Mouse (Mus musculus): ENCODE data around the gene Evi5. TPM values are rescaled to one million over a fixed set of nuclear protein-coding genes. Genes with fewer than 3 reads are reported as not detected.

Evi5 gene
- total and polyA plus RNA-seq, 3 experiments, result 4.6 to 8.4 TPM; not detected in 1

GRCm38 (mm10) chr5:107855546-107855945 lies 19.4 kb downstream of the Evi5 start:
- Histone ChIP-seq H3K27me3 (ENCODE audit: control insufficient read depth in 1 of 2, insufficient read depth in 2 of 2, low read length in 2 of 2) (no peaks in the 10 kb centered on the region), H3K4me1 (ENCODE audit: control insufficient read depth in 1 of 2, insufficient read depth in 2 of 2, low read length in 2 of 2) (peaks cover 4 to 5% of the 10 kb centered on the region in 2 experiments; a peak in 1 of 4 replicates), H3K4me3 (ENCODE audit: control insufficient read depth in 1 of 2, insufficient read depth in 1 of 2, low read depth in 2 of 2, low read length in 2 of 2) (no peak overlapping the region), H3K9me3 (replicated peaks; ENCODE audit: insufficient read depth, low read length) (no peaks in the 10 kb centered on the region), H3K36me3 (ENCODE audit: control insufficient read depth in 1 of 2, insufficient read depth in 2 of 2, low read length in 2 of 2) (peaks cover 0 to 6% of the 10 kb centered on the region in 2 experiments; a peak in 2 of 4 replicates), H3K79me2 (ENCODE audit: control insufficient read depth, insufficient read depth, low read length, poor library complexity) (no peaks in the 10 kb centered on the region; the same call in 1 of the 2 replicates), H3K27ac (ENCODE audit: control insufficient read depth, low read depth, low read length) (no peak overlapping the region), H3K9ac (ENCODE audit: control insufficient read depth, low read depth, low read length, poor library complexity, severe bottlenecking) (no peak overlapping the region)
- no peak for TF ChIP-seq NELFE (IDR thresholded peaks at IDR 0.05; ENCODE audit: low read depth, low read length)
- no peak for TF ChIP-seq MYC (IDR thresholded peaks at IDR 0.05; ENCODE audit: low read depth, low read length)
- TF ChIP-seq BHLHE40 (IDR thresholded peaks at IDR 0.05; ENCODE audit: borderline replicate concordance, low read depth, low read length), result no peak
- no peak for TF ChIP-seq KAT2A (conservative IDR thresholded peaks at IDR 0.05; ENCODE audit: low read depth, low read length)
- no peak for TF ChIP-seq NRF1 (IDR thresholded peaks at IDR 0.05; ENCODE audit: insufficient read depth, low read depth, low read length, poor library complexity, severe bottlenecking)
- DNase-seq (ENCODE audit: low read depth, low spot score), result no peak

DNA sequence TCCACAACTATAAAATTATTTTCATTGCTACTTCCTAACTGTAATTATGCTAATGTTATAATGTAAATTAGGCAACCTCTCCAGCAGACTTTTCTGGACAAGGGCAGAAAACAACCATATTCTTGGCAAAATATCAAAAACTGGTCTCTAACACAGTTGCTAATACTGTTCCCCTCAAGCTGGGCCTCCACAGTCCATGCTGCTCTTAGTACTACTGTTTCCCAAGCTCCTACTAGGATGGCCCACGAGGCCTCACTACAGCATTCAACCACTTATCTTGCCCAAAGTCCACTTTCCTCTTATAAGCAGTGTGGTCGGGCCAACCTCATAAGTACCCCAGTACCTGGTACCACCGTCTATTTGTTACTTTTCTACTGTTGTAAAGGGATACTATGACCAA lies 20.4 kb downstream of the Evi5 start:
- H3K79me2 ChIP-seq (ENCODE audit: control insufficient read depth, insufficient read depth, low read length, poor library complexity), result no peaks in the 10 kb centered on the region; the same call in 1 of the 2 replicates
- no peaks in the 10 kb centered on the region for H3K27me3 ChIP-seq (ENCODE audit: control insufficient read depth in 1 of 2, insufficient read depth in 2 of 2, low read length in 2 of 2)
- H3K9ac ChIP-seq (ENCODE audit: control insufficient read depth, low read depth, low read length, poor library complexity, severe bottlenecking), result no peak overlapping the region
- H3K4me3 ChIP-seq (ENCODE audit: control insufficient read depth in 1 of 2, insufficient read depth in 1 of 2, low read depth in 2 of 2, low read length in 2 of 2), result no peak overlapping the region
- peaks cover 4 to 5% of the 10 kb centered on the region in 2 experiments; a peak in 1 of 4 replicates for H3K4me1 ChIP-seq (ENCODE audit: control insufficient read depth in 1 of 2, insufficient read depth in 2 of 2, low read length in 2 of 2)
- H3K36me3 ChIP-seq (ENCODE audit: control insufficient read depth in 1 of 2, insufficient read depth in 2 of 2, low read length in 2 of 2), result peaks cover 0 to 6% of the 10 kb centered on the region in 2 experiments; a peak in 2 of 4 replicates
- no peaks in the 10 kb centered on the region for H3K9me3 ChIP-seq (replicated peaks; ENCODE audit: insufficient read depth, low read length)
- H3K27ac ChIP-seq (ENCODE audit: control insufficient read depth, low read depth, low read length), result no peak overlapping the region
- TF ChIP-seq CTCF (IDR thresholded peaks at IDR 0.05 in 2 of 3, conservative IDR thresholded peaks at IDR 0.05 in 1 of 3; ENCODE audit: control insufficient read depth in 1 of 3, insufficient read depth in 1 of 3, low read depth in 2 of 3, low read length in 3 of 3, poor library complexity in 1 of 3, severe bottlenecking in 1 of 3) (no peak), GATA1 (IDR thresholded peaks at IDR 0.05; ENCODE audit: low read depth, low read length) (no peak), ETS1 (IDR thresholded peaks at IDR 0.05; ENCODE audit: low read depth, low read length) (no peak), RCOR1 (IDR thresholded peaks at IDR 0.05; ENCODE audit: low read depth, low read length) (no peak), POLR2AphosphoS2 (IDR thresholded peaks at IDR 0.05; ENCODE audit: low read length) (no peak), JUND (IDR thresholded peaks at IDR 0.05; ENCODE audit: low read depth, low read length) (no peak), MAFK (IDR thresholded peaks at IDR 0.05; ENCODE audit: borderline replicate concordance, low read depth, low read length) (no peak), MYB (IDR thresholded peaks at IDR 0.05; ENCODE audit: low read depth, low read length) (no peak), KAT2A (conservative IDR thresholded peaks at IDR 0.05; ENCODE audit: low read depth, low read length) (no peak), MYC (IDR thresholded peaks at IDR 0.05; ENCODE audit: low read depth, low read length) (no peak), ZNF384 (IDR thresholded peaks at IDR 0.05; ENCODE audit: low read depth, low read length) (no peak), POLR2AphosphoS5 (IDR thresholded peaks at IDR 0.05; ENCODE audit: borderline replicate concordance, low read depth, low read length) (no peak), UBTF (IDR thresholded peaks at IDR 0.05; ENCODE audit: borderline replicate concordance, insufficient read depth, low read depth, low read length) (no peak), MXI1 (IDR thresholded peaks at IDR 0.05; ENCODE audit: low read depth, low read length) (no peak), POLR2A (IDR thresholded peaks at IDR 0.05; ENCODE audit: control insufficient read depth in 1 of 2, insufficient read depth in 1 of 2, low read depth in 1 of 2, low read length in 2 of 2, poor library complexity in 1 of 2) (no peak), NRF1 (IDR thresholded peaks at IDR 0.05; ENCODE audit: insufficient read depth, low read depth, low read length, poor library complexity, severe bottlenecking) (no peak)
- no peak for DNase-seq (ENCODE audit: low read depth, low spot score)

Measured in MEL (cell line).